Mouse (Mus musculus): ENCODE measurements around the gene Atg2b. TPM values are rescaled to one million over a fixed set of nuclear protein-coding genes. Genes with fewer than 3 reads are reported as not detected.

Gene Atg2b
- polyA plus RNA-seq, 1 experiment from 2014 or later = 6.7 TPM

DNA sequence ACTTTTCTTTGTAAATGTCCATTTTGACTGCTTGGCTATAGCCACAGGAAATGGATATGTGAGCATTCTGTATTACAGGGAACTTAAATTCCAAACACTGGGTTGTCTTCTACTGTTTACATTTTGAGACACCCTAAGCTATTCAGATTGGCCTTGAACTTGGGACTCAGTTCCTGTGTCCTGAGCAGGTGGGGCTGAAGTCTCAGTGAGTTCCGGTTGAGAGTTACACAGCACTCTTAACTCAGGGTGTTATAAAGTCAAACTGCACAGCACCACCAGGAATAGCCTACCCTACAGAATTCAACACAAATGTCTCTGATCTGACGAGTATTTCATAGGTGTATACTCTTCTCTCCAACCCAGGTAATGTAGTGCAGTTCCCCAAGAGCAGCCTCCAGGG, 74.0 kb downstream of the Atg2b start:
- no peak overlapping the region for H3K4me3 ChIP-seq
- H3K27me3 ChIP-seq = no peaks in the 10 kb centered on the region
- peaks cover 7% of the 10 kb centered on the region; the same call in 1 of the 2 replicates for H3K36me3 ChIP-seq
- no peak overlapping the region for H3K9ac ChIP-seq
- peaks cover 5% of the 10 kb centered on the region for H3K4me1 ChIP-seq (replicated peaks)
- 94% methylated on average over 2 of the region's 2 CpGs for WGBS
- H3K27ac ChIP-seq = no peak overlapping the region
- no peaks in the 10 kb centered on the region for H3K9me3 ChIP-seq (replicated peaks)
- ATAC-seq (replicated peaks; ENCODE audit: insufficient number of reproducible peaks, insufficient read depth, low FRiP score, low read depth) = no peak
- H3K4me2 ChIP-seq = no peak overlapping the region

DNA sequence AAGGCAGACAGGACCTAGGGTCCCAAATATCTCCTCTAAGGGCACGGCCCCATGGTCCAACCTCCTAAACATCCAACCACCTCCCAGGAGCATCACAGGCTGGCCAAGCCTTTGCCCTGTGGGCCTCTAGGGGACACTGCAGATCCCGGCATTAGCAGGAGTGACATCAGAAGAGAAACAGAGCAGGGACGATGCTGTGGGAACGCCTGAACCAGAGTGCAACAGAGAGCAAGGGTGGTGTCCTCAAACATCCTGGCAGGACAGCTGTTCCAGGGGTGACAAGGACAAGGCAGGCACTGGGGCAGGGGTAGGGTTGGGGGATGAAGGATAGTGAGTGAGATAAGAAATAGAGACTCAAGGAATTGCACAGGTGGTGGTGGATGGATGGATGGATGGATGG, 78.1 kb downstream of the Atg2b start:
- Histone ChIP-seq H3K9me3 (replicated peaks) (no peaks in the 10 kb centered on the region), H3K9ac (no peak overlapping the region), H3K4me2 (no peak overlapping the region), H3K27ac (no peak overlapping the region), H3K36me3 (no peaks in the 10 kb centered on the region), H3K27me3 (peaks cover 3% of the 10 kb centered on the region; the same call in 1 of the 2 replicates), H3K4me1 (replicated peaks) (peaks cover 3% of the 10 kb centered on the region; the same call in 1 of the 2 replicates), H3K4me3 (no peak overlapping the region)
- WGBS = 50% methylated on average over 4 of the region's 4 CpGs
- ATAC-seq (replicated peaks; ENCODE audit: insufficient number of reproducible peaks, insufficient read depth, low FRiP score, low read depth) = no peak

DNA sequence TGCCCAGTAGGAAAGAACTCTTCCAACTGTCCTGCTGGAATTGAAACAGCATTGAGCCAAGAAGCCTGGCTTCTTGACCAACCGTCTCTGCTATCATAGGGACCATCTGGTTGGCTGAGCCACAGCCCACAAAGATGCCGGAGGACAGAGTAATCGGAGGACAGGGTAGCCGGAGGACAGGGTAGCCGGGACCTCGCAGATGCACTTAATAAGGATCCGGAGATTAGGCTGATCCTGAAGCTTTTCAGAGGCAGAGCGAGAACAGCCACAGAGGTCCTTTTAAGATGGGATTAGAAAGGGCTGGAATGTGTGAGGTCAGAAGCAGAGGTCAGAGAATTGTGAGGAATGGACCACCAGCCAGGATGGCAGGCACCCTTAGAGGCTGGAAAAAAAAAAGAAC, 79.8 kb downstream of the Atg2b start:
- Histone ChIP-seq H3K4me2 (no peak overlapping the region), H3K9me3 (replicated peaks) (no peaks in the 10 kb centered on the region), H3K27me3 (peaks cover 3% of the 10 kb centered on the region; the same call in 1 of the 2 replicates), H3K9ac (no peak overlapping the region), H3K4me3 (no peak overlapping the region), H3K27ac (no peak overlapping the region), H3K4me1 (replicated peaks) (peaks cover 6% of the 10 kb centered on the region; the same call in 1 of the 2 replicates), H3K36me3 (no peaks in the 10 kb centered on the region)
- 39% methylated on average over 8 of the region's 8 CpGs for WGBS
- no peak for ATAC-seq (replicated peaks; ENCODE audit: insufficient number of reproducible peaks, insufficient read depth, low FRiP score, low read depth)

DNA sequence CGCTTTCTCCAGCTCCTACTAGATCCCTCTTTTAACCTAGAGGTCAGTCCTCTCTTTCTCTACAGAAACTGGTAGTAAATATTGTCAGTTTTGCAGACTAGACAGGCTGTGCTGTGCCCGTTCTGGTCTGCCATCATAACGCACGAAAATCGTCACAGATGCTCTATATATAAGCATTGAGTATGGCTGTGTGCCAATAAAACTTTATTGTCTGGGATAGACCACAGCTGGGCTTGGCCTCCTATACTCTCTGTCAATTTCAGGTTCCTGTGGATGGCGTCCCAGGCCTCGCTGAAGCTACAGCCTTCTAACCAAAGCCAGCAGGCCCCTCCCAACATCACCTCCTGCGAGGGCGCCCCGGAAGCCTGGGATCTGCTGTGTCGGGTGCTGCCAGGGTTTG, 81.1 kb downstream of the Atg2b start:
- no peak overlapping the region for H3K4me3 ChIP-seq
- H3K9ac ChIP-seq = no peak overlapping the region
- 85% methylated on average over 11 of the region's 11 CpGs for WGBS
- peaks cover 6% of the 10 kb centered on the region; the same call in 1 of the 2 replicates for H3K4me1 ChIP-seq (replicated peaks)
- no peak overlapping the region for H3K4me2 ChIP-seq
- H3K36me3 ChIP-seq = no peaks in the 10 kb centered on the region
- no peak overlapping the region for H3K27ac ChIP-seq
- no peak for ATAC-seq (replicated peaks; ENCODE audit: insufficient number of reproducible peaks, insufficient read depth, low FRiP score, low read depth)
- H3K27me3 ChIP-seq = peaks cover 3% of the 10 kb centered on the region; the same call in 1 of the 2 replicates
- no peaks in the 10 kb centered on the region for H3K9me3 ChIP-seq (replicated peaks)

DNA sequence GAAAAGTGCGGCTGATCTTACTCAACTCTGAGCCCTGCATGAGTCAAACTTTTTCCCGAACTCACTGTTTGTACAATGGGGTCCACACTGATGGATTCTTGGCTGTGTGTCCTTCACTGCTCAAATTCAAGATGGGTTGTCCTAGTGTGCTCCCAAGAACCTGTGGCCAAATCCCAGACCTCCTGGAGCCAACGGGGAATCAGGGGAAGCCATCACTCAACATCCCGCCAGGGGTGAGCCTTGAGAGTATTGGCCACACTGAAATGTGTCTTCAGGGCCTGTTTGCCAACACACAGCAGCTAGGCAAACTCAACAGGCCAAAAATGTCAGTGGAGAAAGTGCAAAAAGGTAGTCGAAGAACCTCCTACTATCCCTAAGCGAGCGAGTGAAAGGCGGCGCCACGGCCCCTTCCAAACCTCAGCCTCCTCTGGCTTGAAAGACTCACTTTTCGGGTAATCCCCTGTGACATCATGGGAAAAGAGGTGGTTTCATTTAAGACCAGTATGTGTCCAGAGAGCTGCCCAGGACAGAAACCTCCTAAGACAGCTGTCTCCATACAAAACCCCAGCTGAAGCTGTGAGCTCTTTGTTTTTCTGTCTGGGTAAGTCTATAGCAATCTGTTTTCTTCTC, 82.3 kb downstream of the Atg2b start, which contains the start of gene Bdkrb1:
Gene Bdkrb1, plus strand, starts transcription at position 505 of the 630 bp plus-strand sequence.
- Histone ChIP-seq H3K4me2 (no peak within 1 kb of the TSS), H3K27me3 (peaks cover 3% of the 10 kb centered on the region; the same call in 1 of the 2 replicates), H3K4me3 (no peak within 1 kb of the TSS), H3K36me3 (no peaks in the 10 kb centered on the region), H3K9me3 (replicated peaks) (no peaks in the 10 kb centered on the region), H3K9ac (no peak within 1 kb of the TSS), H3K27ac (no peak within 1 kb of the TSS), H3K4me1 (replicated peaks) (peaks cover 6% of the 10 kb centered on the region; the same call in 1 of the 2 replicates)
- 75% methylated on average over 11 of the region's 11 CpGs for WGBS
- no peak for ATAC-seq (replicated peaks; ENCODE audit: insufficient number of reproducible peaks, insufficient read depth, low FRiP score, low read depth)

DNA sequence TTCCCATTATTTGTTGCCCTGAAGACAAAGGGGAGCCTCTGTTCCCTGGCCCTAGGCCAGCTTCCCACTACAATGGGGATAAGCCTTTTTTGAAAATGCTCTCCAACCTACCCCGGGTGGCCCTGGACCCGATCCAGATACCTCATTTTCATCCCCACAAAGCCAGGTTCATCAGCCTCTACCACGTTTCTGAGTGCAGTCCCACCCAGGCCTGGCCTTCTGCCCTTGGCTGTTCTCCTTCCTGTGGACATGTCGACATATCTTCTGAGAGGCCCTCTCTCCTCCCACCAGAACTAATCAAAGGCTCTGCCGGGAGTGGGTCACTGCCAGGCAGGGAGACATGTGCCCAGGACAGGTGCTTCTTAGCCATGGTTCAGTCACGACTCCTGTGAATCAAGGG, 83.4 kb downstream of the Atg2b start:
- Histone ChIP-seq H3K9me3 (replicated peaks) (no peaks in the 10 kb centered on the region), H3K27me3 (peaks cover 3% of the 10 kb centered on the region; the same call in 1 of the 2 replicates), H3K4me1 (replicated peaks) (peaks cover 6% of the 10 kb centered on the region; the same call in 1 of the 2 replicates), H3K36me3 (no peaks in the 10 kb centered on the region), H3K9ac (no peak overlapping the region), H3K4me3 (no peak overlapping the region), H3K27ac (no peak overlapping the region), H3K4me2 (no peak overlapping the region)
- WGBS = 34% methylated on average over 6 of the region's 6 CpGs
- no peak for ATAC-seq (replicated peaks; ENCODE audit: insufficient number of reproducible peaks, insufficient read depth, low FRiP score, low read depth)

DNA sequence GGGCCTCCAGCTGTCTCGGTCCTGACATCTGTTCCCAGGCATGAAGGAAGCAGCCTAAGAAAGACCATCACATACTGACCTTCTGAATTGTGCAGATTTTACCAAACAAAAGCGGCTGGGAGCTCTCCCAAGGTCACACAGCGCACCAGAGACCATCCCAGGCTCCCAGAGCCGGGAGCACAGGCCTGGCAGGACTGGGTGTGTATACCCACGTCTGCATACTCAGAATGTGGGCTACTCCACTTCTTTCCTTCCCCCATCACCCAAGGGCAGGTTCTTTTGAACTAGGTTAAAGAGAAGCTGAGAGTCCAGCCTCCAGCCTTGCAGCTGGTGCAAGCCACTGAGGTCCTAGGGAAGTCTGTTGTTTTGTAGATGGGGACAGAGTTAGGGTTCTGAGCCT, 85.9 kb downstream of the Atg2b start:
- H3K36me3 ChIP-seq = no peaks in the 10 kb centered on the region
- no peaks in the 10 kb centered on the region for H3K27me3 ChIP-seq
- no peak overlapping the region for H3K9ac ChIP-seq
- H3K4me3 ChIP-seq = no peak overlapping the region
- H3K4me2 ChIP-seq = no peak overlapping the region
- WGBS = 67% methylated on average over 5 of the region's 5 CpGs
- no peak for ATAC-seq (replicated peaks; ENCODE audit: insufficient number of reproducible peaks, insufficient read depth, low FRiP score, low read depth)
- peaks cover 11% of the 10 kb centered on the region; the same call in 1 of the 2 replicates for H3K4me1 ChIP-seq (replicated peaks)
- H3K27ac ChIP-seq = no peak overlapping the region
- H3K9me3 ChIP-seq (replicated peaks) = no peaks in the 10 kb centered on the region

DNA sequence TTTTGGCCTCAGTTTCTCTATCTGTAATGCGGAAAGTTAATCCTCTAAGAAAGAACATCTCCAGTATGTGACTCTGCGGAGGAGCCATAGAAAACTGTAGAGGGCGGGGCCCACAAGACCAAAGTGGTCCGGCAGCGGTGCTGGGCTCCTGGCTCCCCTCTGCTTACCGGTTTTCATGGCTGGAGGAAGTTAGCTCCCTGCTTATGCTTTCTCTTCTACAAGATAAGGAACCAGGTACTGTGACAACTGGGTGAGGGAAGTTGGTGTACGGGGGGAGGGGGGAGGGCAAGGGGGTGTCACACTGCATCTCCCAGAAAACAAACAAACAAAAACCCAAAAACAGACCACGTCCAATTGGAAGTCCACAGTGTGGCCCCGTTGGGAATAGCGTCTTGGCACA, 86.5 kb downstream of the Atg2b start:
- H3K4me1 ChIP-seq (replicated peaks) = peaks cover 13% of the 10 kb centered on the region; the same call in 1 of the 2 replicates
- H3K4me3 ChIP-seq = no peak overlapping the region
- 72% methylated on average over 10 of the region's 10 CpGs for whole genome bisulfite sequencing
- H3K4me2 ChIP-seq = no peak overlapping the region
- H3K36me3 ChIP-seq = no peaks in the 10 kb centered on the region
- H3K9me3 ChIP-seq (replicated peaks) = no peaks in the 10 kb centered on the region
- no peaks in the 10 kb centered on the region for H3K27me3 ChIP-seq
- H3K9ac ChIP-seq = no peak overlapping the region
- no peak for ATAC-seq (replicated peaks; ENCODE audit: insufficient number of reproducible peaks, insufficient read depth, low FRiP score, low read depth)
- no peak overlapping the region for H3K27ac ChIP-seq

DNA sequence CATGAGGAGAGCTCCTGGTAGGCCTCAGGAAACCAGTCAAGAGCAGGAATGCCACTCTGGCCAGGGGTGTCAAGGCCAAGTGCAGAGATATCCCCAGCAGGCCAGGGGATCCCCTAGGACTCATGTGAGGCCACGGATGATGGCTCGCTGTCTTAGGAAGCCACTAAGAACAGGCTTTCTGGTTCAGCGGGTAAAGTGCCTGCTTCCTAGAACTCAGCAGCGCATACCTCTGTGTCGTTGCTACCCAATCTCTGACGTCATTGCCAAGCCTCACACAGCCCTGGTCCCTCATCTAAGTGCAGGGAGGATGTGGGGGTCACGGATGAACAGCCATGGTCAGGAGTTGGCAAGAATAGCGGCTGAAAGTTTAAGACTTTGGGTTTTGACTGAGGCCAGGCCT, 87.9 kb downstream of the Atg2b start:
- H3K4me2 ChIP-seq = no peak overlapping the region
- no peaks in the 10 kb centered on the region for H3K27me3 ChIP-seq
- no peak overlapping the region for H3K27ac ChIP-seq
- H3K4me3 ChIP-seq = no peak overlapping the region
- ATAC-seq (replicated peaks; ENCODE audit: insufficient number of reproducible peaks, insufficient read depth, low FRiP score, low read depth) = no peak
- H3K9me3 ChIP-seq (replicated peaks) = no peaks in the 10 kb centered on the region
- 87% methylated on average over 8 of the region's 8 CpGs for WGBS
- no peak overlapping the region for H3K9ac ChIP-seq
- H3K4me1 ChIP-seq (replicated peaks) = peaks cover 13% of the 10 kb centered on the region; the same call in 1 of the 2 replicates
- no peaks in the 10 kb centered on the region for H3K36me3 ChIP-seq

DNA sequence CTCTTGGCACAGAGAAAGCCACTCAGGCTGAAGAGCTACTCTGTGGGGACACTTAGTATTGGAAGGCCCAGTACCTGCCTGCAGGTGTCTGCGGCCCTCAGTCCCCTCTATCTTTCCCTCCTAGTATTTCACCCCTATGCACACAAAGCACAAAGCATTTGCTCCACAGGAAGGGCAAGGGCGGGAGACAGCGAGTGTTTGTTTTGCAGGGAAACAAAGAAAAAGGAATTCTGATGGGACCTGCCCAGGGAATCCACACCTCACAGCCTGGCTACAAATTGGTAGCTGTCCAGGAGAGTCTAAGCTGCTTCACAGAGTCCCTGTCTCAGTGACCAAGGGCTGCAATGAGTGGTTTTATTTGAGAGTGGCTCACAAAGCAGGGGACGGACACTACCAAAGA, 91.5 kb downstream of the Atg2b start:
- Histone ChIP-seq H3K4me3 (no peak overlapping the region), H3K27me3 (no peaks in the 10 kb centered on the region), H3K4me1 (replicated peaks) (peaks cover 7% of the 10 kb centered on the region; the same call in 1 of the 2 replicates), H3K4me2 (no peak overlapping the region), H3K27ac (no peak overlapping the region), H3K36me3 (no peaks in the 10 kb centered on the region), H3K9ac (no peak overlapping the region), H3K9me3 (replicated peaks) (no peaks in the 10 kb centered on the region)
- no peak for ATAC-seq (replicated peaks; ENCODE audit: insufficient number of reproducible peaks, insufficient read depth, low FRiP score, low read depth)
- WGBS = 79% methylated on average over 4 of the region's 4 CpGs

DNA sequence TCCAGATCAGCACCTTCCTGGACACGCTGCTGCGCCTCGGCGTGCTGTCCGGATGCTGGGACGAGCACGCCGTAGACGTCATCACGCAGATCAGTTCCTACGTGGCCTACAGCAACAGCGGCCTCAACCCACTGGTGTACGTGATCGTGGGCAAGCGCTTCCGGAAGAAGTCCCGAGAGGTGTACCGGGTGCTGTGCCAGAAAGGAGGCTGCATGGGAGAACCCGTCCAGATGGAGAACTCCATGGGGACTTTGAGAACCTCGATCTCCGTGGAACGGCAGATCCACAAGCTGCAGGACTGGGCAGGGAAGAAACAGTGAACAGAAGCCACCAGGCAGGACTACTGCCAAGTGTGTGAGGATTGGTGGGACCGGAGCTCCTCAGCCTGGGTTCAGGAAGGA, 92.7 kb downstream of the Atg2b start:
- 95% methylated on average over 23 of the region's 23 CpGs for WGBS
- Histone ChIP-seq H3K4me1 (replicated peaks) (peaks cover 7% of the 10 kb centered on the region; the same call in 1 of the 2 replicates), H3K27me3 (no peaks in the 10 kb centered on the region), H3K27ac (no peak overlapping the region), H3K4me2 (no peak overlapping the region), H3K9ac (no peak overlapping the region), H3K36me3 (no peaks in the 10 kb centered on the region), H3K9me3 (replicated peaks) (no peaks in the 10 kb centered on the region), H3K4me3 (no peak overlapping the region)
- no peak for ATAC-seq (replicated peaks; ENCODE audit: insufficient number of reproducible peaks, insufficient read depth, low FRiP score, low read depth)

DNA sequence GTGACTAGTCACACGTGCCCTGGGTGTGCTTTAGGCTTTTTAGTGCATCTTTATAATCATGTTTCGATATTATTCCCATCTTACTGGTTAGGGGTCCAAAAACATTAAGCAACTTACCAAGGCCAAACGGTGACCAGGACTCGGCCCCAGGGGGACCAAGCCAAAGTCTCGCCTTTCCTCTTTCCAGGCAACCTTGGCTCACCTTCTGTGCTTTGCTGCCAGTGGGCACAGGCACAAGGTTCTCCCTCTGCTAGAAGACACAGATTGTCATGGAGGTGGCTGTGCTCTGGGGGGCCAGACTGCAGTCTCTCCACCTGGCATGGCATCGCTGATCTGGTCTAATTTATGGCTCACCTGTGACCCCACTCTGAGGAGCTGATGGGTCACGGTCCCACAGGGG, 94.2 kb downstream of the Atg2b start:
- no peaks in the 10 kb centered on the region; the same call in 1 of the 2 replicates for H3K27me3 ChIP-seq
- H3K4me3 ChIP-seq = no peak overlapping the region
- H3K9ac ChIP-seq = no peak overlapping the region
- WGBS = 84% methylated on average over 7 of the region's 7 CpGs
- peaks cover 7% of the 10 kb centered on the region; the same call in 1 of the 2 replicates for H3K4me1 ChIP-seq (replicated peaks)
- H3K4me2 ChIP-seq = no peak overlapping the region
- ATAC-seq (replicated peaks; ENCODE audit: insufficient number of reproducible peaks, insufficient read depth, low FRiP score, low read depth) = no peak
- no peaks in the 10 kb centered on the region for H3K9me3 ChIP-seq (replicated peaks)
- no peaks in the 10 kb centered on the region for H3K36me3 ChIP-seq
- H3K27ac ChIP-seq = no peak overlapping the region

Data from heart, embryonic 15.5 days (tissue).